Mouse (Mus musculus) hindbrain, embryonic 12.5 days (tissue): ENCODE measurements around the gene Pigc. TPM values are rescaled to one million over a fixed set of nuclear protein-coding genes. Genes with fewer than 3 reads are reported as not detected.

Source experiments
- ATAC-seq: fragments of 200-750 bp; cut with Nextera tagmentation; 2 replicates; pipeline ENCODE4 v1.8.0; 2017; ENCODE audit warnings: moderate TSS enrichment; ENCODE audit not compliant: low FRiP score
- H3K27ac ChIP-seq: fragments of 300-500 bp; sonication (generic); 2 replicates; pipeline ENCODE4 v1.5.1; 2016; ENCODE audit warnings: mild to moderate bottlenecking
- H3K27me3 ChIP-seq: fragments of 300-500 bp; sonication (generic); 2 replicates; pipeline ENCODE4 v1.6.1; 2016; ENCODE audit warnings: mild to moderate bottlenecking
- H3K36me3 ChIP-seq: fragments of 300-500 bp; sonication (generic); 2 replicates; pipeline ENCODE4 v1.6.1; 2016; ENCODE audit warnings: mild to moderate bottlenecking
- H3K4me1 ChIP-seq: fragments of 300-500 bp; sonication (generic); 2 replicates; pipeline ENCODE4 v1.6.1; 2016
- H3K4me2 ChIP-seq: fragments of 300-500 bp; sonication (generic); replicated peaks from 2 replicates; pipeline ENCODE4 v1.6.1; 2016; ENCODE audit warnings: mild to moderate bottlenecking
- H3K4me3 ChIP-seq: fragments of 300-500 bp; sonication (generic); 2 replicates; pipeline ENCODE4 v1.5.1; 2016; ENCODE audit warnings: mild to moderate bottlenecking
- H3K9ac ChIP-seq: fragments of 300-500 bp; sonication (generic); 2 replicates; pipeline ENCODE4 v1.6.1; 2016; ENCODE audit warnings: mild to moderate bottlenecking, moderate library complexity
- H3K9me3 ChIP-seq: fragments of 300-500 bp; sonication (generic); replicated peaks from 2 replicates; pipeline ENCODE4 v1.6.1; 2016; ENCODE audit warnings: mild to moderate bottlenecking
- WGBS: fragments of 180-500 bp; shearing (Covaris S2); methylation state at CpG from one replicate; pipeline ENCODE4 v1.1.7; 2016; 5-methylcytosine and 5-hydroxymethylcytosine counted together
- polyA plus RNA-seq: library from polyadenylated mRNA; unstranded; fragments of >200 nt; fragmentation: Nextera tagmentation; extraction: Ambion mirVana; gene quantifications from 2 replicates; pipeline ENCODE4 v1.2.1, GENCODE M21; 2016

The Pigc gene
- polyA plus RNA-seq, 1 experiment from 2014 or later = 35.4 TPM

DNA sequence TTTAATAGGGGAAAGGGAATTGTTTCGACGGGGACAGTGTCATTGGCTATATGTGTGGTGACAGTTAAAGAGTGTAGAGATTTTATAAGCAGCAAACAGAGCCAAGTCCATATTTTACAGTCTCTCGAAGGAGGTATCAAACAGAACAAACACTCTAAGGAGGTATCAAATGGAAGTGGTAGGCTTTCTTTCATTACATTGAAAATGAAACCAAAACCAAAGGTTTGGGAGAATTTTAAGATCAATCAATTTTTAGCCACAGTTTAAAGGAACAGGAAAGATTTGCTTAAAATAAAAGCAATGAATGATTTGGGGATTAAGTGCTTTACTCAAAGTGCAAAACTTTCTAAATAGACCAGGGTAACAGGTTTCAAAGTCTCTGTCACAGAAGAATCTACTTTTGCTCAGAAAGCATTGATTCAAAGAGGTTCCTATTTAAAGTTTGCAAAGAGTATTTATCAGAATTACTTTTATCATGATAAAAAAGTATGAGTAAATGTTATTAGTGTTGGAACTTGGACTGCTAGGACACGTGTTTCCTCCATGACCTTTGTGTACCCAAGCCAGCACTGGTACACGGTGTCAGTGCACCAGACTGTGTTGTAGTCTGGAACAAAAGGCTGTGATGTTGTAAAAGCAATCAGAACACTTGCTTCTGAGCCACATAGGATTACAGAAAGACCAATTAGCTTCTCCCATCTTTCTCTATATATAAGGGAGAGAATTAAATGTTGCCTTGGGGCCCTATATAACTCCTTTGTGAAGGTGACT lies 17.8 kb upstream of the Pigc start:
- Histone ChIP-seq H3K4me2 (no peak overlapping the region), H3K9ac (no peak overlapping the region), H3K9me3 (no peaks in the 10 kb centered on the region), H3K27ac (no peak overlapping the region), H3K4me3 (no peak overlapping the region), H3K36me3 (no peaks in the 10 kb centered on the region), H3K27me3 (no peaks in the 10 kb centered on the region), H3K4me1 (no peaks in the 10 kb centered on the region)
- 79% methylated on average over 5 of the region's 5 CpGs for WGBS
- no peak for ATAC-seq

DNA sequence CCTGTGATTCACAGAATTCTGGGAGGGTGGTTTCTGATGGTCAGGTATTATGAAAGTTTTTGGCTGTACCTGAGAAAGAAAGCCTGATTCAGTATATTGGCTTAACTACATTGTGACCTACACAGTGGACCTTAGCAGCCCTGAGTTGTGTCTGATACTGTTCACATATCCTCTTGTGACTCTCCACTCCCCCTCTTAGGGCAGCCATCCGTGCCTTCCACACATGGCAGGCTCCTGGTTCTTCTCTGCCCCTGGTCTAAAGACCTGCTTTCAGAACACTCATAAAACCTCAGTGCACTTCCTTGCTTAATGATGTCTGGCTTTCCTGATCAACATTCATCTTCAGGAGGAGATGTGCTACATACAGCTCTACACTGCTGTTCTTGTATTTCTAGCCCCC lies 16.4 kb upstream of the Pigc start:
- WGBS = 71% methylated on average over 1 of the region's 1 CpGs
- ATAC-seq = no peak
- no peak overlapping the region for H3K9ac ChIP-seq
- no peak overlapping the region for H3K27ac ChIP-seq
- no peaks in the 10 kb centered on the region for H3K36me3 ChIP-seq
- H3K4me1 ChIP-seq = no peaks in the 10 kb centered on the region
- H3K4me3 ChIP-seq = no peak overlapping the region
- H3K4me2 ChIP-seq = no peak overlapping the region
- H3K9me3 ChIP-seq = no peaks in the 10 kb centered on the region
- H3K27me3 ChIP-seq = no peaks in the 10 kb centered on the region

DNA sequence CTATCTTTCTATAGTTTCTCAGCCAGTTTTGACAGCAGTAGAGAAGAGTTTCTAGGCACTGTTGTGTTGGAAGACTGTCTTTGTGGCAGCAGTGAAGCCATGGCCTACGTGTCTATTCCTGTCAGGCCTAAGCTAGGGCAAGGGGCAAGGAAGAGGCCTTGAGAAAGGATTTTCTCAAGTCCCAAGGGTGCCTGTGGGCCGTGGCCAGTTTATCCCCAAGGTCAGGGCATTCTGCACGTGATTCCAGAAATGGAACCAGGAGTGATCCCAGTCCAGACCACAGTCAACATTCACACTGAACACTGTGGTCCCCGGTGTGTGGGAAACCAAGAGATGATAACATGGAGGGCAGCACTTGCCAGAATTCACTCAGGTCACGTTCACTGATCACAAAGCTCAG lies 13.1 kb upstream of the Pigc start:
- Histone ChIP-seq H3K4me3 (no peak overlapping the region), H3K4me2 (no peak overlapping the region), H3K9me3 (no peaks in the 10 kb centered on the region), H3K36me3 (no peaks in the 10 kb centered on the region), H3K27ac (no peak overlapping the region), H3K27me3 (no peaks in the 10 kb centered on the region), H3K9ac (no peak overlapping the region), H3K4me1 (no peaks in the 10 kb centered on the region)
- ATAC-seq = no peak
- 70% methylated on average over 5 of the region's 5 CpGs for WGBS

DNA sequence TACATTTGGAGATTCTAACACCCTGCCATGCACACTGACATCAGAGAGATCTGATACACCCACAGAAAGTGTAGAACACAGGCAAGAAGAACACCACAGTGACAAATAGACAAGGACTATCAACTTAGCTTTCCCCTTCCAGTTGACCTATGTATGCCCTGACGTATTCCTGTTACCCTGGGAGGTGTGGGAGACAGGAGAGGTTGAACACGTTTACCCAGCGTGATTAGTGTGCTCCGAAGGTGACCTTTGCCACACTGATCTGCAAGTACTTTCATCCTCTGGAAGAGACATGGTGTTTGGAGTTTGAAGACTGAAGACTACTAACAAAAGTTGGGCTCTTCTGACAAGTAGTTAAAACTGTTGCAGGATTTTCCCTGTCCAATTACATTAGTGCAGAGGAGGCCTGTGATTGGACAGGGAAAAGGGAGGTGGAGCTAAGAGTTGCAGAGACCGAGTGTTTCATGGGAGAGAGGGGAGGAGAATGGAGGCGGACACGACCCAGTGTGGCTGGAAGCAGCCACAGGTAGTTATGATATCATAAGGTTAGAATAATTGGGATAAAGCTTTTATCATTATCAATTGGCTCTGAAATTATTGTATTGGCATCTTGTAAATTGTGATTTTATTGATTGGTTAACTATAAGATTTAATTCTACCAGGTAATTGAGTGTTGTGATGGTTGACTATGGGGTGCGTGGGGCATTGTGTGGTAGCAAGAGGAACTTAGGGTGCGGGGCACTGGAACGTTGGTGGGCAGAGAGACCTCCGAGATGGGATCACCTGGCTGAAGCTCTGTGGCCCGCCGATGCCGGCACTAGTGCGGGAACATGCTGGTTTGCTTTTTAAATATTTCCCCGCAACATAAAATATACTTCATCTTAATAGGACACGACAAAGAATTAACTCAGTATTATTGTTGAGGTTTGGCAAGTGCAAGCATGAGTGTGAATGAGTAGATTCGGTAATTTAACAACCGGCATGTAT lies 10.7 kb upstream of the Pigc start:
- Histone ChIP-seq H3K4me2 (no peak overlapping the region), H3K27me3 (no peaks in the 10 kb centered on the region), H3K36me3 (no peaks in the 10 kb centered on the region), H3K4me3 (no peak overlapping the region), H3K4me1 (no peaks in the 10 kb centered on the region), H3K27ac (no peak overlapping the region), H3K9me3 (no peaks in the 10 kb centered on the region), H3K9ac (no peak overlapping the region)
- 84% methylated on average over 19 of the region's 19 CpGs for WGBS
- no peak for ATAC-seq

DNA sequence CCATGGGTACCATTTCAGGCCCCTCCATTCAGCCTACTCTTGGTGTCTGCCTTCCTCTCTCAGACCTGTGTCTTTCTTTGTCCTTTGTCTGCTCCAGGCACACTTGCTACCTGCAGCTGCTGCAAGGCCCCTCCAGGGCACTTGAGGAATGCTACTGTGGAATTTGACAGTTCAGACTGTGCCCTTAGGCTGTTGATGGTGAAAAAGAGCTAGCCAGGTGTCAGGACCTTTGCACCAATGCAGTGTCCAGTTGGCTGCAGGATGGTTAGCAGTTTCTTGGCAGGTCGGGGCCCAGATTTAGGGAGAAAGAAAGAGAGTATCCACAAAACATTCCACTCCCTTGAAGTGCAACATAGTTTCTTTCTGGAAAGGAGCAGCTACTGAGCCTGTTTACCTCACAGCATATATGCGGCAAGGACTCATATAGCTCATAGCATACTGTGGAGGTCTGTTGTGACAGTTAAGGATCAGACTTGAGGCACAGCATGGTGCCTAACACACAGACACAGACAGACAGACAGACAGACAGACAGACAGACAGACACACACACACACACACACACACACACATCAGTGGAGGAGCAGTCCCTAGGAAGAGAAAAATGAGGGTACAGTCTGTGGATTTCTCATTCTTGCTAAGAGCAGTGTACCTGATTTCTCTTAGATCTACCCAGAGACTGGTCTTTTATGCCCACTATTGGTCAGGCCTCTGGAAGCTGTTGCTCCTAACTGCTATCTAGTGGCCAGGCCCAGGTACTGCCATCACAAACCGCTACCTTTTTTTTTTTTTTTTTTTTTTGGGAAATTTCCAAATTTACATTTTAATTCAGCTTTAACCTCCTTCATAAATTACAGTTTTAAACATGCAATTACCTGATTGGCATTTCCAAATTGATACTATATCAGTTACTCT lies 6.3 kb upstream of the Pigc start:
- ATAC-seq = peak; percentile 66; the same call in 1 of the 2 replicates
- Histone ChIP-seq H3K9ac (no peak overlapping the region), H3K9me3 (no peaks in the 10 kb centered on the region), H3K27me3 (no peaks in the 10 kb centered on the region), H3K4me1 (no peaks in the 10 kb centered on the region), H3K27ac (no peak overlapping the region), H3K4me2 (no peak overlapping the region), H3K4me3 (no peak overlapping the region), H3K36me3 (no peaks in the 10 kb centered on the region)
- 55% methylated on average over 3 of the region's 3 CpGs for WGBS

DNA sequence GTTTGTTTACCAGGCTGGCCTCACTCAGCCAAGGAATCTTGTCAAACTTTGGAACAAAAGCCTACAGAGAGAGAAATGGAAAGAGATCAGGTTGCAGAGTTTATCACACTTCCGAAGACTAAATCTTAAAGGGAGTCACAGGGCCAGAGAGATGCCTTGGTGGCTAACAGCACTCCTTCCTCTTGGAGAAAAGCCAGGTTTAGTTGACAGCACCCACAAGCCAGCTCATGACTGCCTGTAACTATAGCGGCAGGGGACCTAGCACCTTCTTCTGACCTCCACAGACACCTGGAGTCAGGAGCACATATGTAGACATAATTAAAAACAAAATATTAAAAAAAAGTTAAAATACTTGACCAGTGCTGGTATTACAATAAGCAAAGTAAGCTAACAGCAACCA lies 1.1 kb upstream of the Pigc start:
- WGBS = 83% methylated on average over 2 of the region's 2 CpGs
- Histone ChIP-seq H3K27ac (no peak overlapping the region), H3K9me3 (no peaks in the 10 kb centered on the region), H3K36me3 (no peaks in the 10 kb centered on the region), H3K4me2 (no peak overlapping the region), H3K27me3 (no peaks in the 10 kb centered on the region), H3K4me3 (no peak overlapping the region), H3K4me1 (peaks cover 9% of the 10 kb centered on the region; the same call in 1 of the 2 replicates), H3K9ac (no peak overlapping the region)
- no peak for ATAC-seq

DNA sequence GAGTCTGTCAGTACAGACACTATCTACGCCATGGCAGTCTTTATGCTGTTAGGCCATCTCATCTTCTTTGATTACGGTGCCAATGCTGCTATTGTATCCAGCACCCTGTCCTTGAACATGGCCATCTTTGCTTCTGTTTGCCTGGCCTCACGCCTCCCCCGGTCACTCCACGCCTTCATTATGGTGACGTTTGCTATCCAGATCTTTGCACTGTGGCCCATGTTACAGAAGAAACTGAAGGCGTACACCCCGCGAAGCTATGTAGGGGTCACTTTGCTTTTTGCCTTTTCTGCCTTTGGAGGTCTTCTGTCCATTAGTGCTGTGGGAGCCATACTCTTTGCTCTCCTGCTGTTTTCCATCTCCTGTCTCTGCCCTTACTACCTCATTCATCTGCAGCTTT lies 1.9 kb downstream of the Pigc start:
- 98% methylated on average over 9 of the region's 9 CpGs for WGBS
- Histone ChIP-seq H3K4me2 (no peak overlapping the region), H3K4me1 (peaks cover 9% of the 10 kb centered on the region; the same call in 1 of the 2 replicates), H3K27ac (no peak overlapping the region), H3K9me3 (no peaks in the 10 kb centered on the region), H3K36me3 (no peaks in the 10 kb centered on the region), H3K9ac (no peak overlapping the region), H3K27me3 (no peaks in the 10 kb centered on the region), H3K4me3 (no peak overlapping the region)
- ATAC-seq = no peak

DNA sequence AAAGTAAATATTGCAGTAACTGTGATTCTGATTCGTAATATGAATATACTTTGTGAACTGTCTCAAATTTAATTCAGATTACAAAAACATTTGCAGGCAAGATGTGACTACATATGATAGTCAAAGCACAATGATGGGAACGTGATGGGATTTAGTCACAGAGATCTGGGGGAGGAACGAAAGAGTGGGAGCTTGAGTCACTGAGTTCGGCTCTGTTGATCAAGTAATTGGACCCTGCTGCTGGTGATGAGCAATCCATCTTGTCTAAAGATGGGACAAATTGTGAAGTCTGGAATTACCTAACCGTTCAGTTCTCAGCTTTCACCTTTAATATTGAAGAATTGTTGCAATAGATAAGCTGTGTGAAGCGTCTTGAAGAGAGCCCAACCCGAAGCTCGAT lies 3.2 kb downstream of the Pigc start:
- no peak overlapping the region for H3K27ac ChIP-seq
- H3K4me2 ChIP-seq = no peak overlapping the region
- H3K36me3 ChIP-seq = no peaks in the 10 kb centered on the region
- peaks cover 9% of the 10 kb centered on the region; the same call in 1 of the 2 replicates for H3K4me1 ChIP-seq
- H3K9ac ChIP-seq = no peak overlapping the region
- WGBS = 94% methylated on average over 8 of the region's 8 CpGs
- no peak overlapping the region for H3K4me3 ChIP-seq
- H3K9me3 ChIP-seq = no peaks in the 10 kb centered on the region
- H3K27me3 ChIP-seq = no peaks in the 10 kb centered on the region
- ATAC-seq = no peak

DNA sequence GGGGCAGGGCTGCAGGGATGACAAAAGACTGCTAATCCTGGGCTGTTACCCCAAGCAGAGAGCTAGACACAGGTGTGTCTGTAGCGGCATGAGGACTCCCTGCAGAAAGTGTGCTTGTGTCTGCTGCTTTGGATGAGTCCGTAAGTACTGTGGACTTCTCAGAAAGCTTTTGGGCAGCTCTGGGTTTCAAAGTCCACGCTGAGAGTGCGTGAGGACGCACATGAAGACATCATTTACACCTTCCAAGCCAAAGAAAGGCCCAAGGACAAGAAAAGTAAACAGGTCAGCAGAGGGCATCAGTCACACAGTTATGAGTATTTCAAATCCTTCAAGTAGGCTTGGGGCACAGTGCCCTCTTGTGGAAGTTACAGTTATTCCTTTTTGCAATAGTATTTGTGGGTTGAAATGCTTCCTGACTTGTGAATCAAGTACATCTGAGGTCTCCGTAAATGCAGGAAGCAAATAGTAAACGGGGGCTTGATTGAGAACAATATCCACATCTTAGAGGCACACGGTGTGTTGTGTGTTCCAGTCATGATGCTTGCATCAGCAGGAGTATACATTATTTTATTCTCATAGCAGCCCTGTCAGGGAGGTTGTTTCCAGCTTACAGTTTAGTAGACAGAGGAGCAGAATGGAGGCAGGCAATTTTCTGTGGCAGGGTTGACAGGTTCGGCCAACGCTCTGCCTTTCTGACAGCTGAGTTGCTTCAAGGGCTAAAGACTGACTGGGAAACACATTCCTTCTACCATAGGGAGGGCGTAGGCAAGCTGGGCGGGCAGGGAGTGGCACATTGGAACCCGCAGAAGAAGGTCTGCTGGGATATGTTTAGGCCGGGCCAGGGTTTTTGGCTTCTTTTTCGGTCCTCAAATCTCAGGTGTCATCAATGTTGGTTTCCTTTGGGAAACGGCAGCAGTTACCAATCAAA lies 7.5 kb downstream of the Pigc start:
- peak; percentile 77 for ATAC-seq
- no peak overlapping the region for H3K4me2 ChIP-seq
- H3K4me1 ChIP-seq = peaks cover 2% of the 10 kb centered on the region; the same call in 1 of the 2 replicates
- no peak overlapping the region for H3K27ac ChIP-seq
- no peak overlapping the region for H3K9ac ChIP-seq
- no peaks in the 10 kb centered on the region for H3K27me3 ChIP-seq
- no peaks in the 10 kb centered on the region for H3K9me3 ChIP-seq
- 43% methylated on average over 16 of the region's 16 CpGs for WGBS
- H3K4me3 ChIP-seq = no peak overlapping the region
- H3K36me3 ChIP-seq = no peaks in the 10 kb centered on the region

DNA sequence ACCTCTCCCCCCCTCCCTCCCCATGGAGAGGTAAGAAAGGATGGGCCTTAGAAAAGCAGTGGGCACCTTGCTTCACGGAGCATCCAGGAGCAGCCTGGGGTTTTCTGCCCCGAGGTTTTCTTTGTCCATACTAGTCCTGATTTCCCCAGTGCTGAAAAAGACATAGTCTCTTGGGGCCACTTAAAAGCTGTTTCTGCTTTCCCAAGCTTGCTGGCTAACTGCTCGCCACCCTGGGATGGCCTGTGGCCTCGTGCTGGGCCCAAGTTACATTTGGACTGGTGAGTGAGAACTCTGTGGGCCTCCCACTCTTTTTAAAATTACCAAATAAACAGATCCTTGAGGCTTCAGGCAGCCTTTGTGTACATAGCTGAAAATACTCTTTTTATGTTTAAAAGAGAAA lies 8.3 kb downstream of the Pigc start:
- no peak overlapping the region for H3K27ac ChIP-seq
- ATAC-seq = no peak
- H3K4me1 ChIP-seq = peaks cover 2% of the 10 kb centered on the region; the same call in 1 of the 2 replicates
- H3K9ac ChIP-seq = no peak overlapping the region
- H3K36me3 ChIP-seq = no peaks in the 10 kb centered on the region
- no peaks in the 10 kb centered on the region for H3K9me3 ChIP-seq
- no peak overlapping the region for H3K4me3 ChIP-seq
- H3K27me3 ChIP-seq = no peaks in the 10 kb centered on the region
- 58% methylated on average over 4 of the region's 4 CpGs for WGBS
- H3K4me2 ChIP-seq = no peak overlapping the region

DNA sequence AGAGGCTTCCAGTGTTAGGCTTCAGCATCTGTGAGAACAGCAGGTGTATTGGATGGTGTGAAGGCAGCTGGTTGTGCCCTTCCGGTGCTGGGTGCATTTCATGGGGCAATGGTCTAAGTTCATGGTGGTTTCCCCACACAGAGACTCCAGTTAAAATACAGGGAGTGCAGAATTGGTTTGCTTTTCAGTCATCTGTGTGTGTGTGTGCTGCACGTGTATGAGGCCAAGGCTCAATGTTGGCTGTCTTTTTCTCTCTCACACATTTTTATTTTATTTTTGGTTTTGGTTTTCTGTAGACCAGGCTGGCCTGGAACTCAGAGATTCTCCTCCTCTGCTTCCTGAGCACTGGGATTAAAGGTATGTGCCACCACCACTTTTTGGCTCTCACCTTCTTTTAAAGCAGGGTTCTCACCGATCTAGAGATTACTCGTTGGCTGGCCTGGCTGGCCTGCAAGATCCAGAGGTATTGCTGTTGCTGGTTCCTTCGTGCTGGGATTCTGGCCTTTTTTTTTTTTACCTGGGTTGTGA lies 9.3 kb downstream of the Pigc start:
- 87% methylated on average over 5 of the region's 5 CpGs for WGBS
- peaks cover 2% of the 10 kb centered on the region; the same call in 1 of the 2 replicates for H3K4me1 ChIP-seq
- no peak for ATAC-seq

More for the DNA sequence above, 9.3 kb downstream of the Pigc start:
- Histone ChIP-seq H3K4me2 (no peak overlapping the region), H3K4me3 (no peak overlapping the region), H3K9me3 (no peaks in the 10 kb centered on the region), H3K9ac (no peak overlapping the region), H3K27ac (no peak overlapping the region), H3K36me3 (no peaks in the 10 kb centered on the region), H3K27me3 (no peaks in the 10 kb centered on the region)
